Mouse (Mus musculus): ENCODE measurements around the gene Sult1d1. TPM values are rescaled to one million over a fixed set of nuclear protein-coding genes. Genes with fewer than 3 reads are reported as not detected.

The Sult1d1 gene
- total RNA-seq (2014; rRNA removed) (0.08 TPM in 1 of 2 replicates, not detected in the other), polyA plus RNA-seq (2015; fragmentation: Nextera tagmentation; extraction: Ambion mirVana) (0.11 TPM in 1 of 2 replicates, not detected in the other)

DNA sequence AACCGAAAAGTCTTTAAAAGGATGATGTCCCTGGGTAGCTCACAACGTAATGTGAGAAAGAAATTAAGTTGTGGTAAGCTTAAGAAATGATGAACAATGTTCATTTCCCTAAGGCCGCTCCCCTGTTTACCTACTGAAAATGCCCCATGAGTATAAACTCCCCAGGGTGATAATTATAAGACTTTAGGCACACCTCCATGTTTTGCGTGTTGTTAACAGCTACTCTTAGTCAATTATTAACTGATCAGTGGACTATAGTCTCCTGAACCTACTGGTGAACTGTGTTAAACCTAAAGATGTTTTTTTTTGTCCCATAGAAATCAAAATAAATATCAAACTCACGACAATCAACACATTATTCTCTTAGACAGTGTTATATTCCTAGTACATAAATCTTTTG, at the start of gene Sult1d1:
Gene Sult1d1, minus strand, starts transcription at position 183 of the 400 bp plus-strand sequence.
- no peak for TF ChIP-seq CTCF (IDR thresholded peaks at IDR 0.05; ENCODE audit: low read depth)
- Histone ChIP-seq H3K36me3 (ENCODE audit: insufficient read depth) (no peaks in the 10 kb centered on the region), H3K27me3 (ENCODE audit: insufficient read depth, low read length) (no peaks in the 10 kb centered on the region), H3K9ac (no peak within 1 kb of the TSS), H3K4me3 (ENCODE audit: low read depth, low read length) (no peak within 1 kb of the TSS), H3K4me1 (ENCODE audit: insufficient read depth) (no peaks in the 10 kb centered on the region), H3K9me3 (ENCODE audit: low read length) (no peaks in the 10 kb centered on the region), H3K27ac (ENCODE audit: low read depth, low read length) (no peak within 1 kb of the TSS), H3K4me2 (ENCODE audit: low read depth) (no peak within 1 kb of the TSS)
- WGBS, result 85% methylated on average over 5 of the region's 5 CpGs
- DNase-seq (no peak), ATAC-seq (no peak)

DNA sequence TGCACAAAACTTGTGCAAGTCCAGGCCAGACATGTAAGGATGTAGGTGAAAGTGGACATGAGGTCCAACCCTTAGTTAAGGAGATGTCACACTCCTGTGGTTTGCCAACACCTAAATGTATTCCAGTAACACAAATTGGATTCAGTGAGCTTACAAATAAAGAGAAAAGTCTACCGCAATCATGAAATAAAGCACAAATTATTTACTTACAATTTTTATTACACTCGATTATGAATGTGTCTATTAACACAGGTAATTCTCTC, 46.2 kb upstream of the Sult1d1 start:
- 94% methylated on average over 2 of the region's 2 CpGs for WGBS
- no peak for ATAC-seq
- no peaks in the 10 kb centered on the region for H3K9me3 ChIP-seq (ENCODE audit: low read length)

DNA sequence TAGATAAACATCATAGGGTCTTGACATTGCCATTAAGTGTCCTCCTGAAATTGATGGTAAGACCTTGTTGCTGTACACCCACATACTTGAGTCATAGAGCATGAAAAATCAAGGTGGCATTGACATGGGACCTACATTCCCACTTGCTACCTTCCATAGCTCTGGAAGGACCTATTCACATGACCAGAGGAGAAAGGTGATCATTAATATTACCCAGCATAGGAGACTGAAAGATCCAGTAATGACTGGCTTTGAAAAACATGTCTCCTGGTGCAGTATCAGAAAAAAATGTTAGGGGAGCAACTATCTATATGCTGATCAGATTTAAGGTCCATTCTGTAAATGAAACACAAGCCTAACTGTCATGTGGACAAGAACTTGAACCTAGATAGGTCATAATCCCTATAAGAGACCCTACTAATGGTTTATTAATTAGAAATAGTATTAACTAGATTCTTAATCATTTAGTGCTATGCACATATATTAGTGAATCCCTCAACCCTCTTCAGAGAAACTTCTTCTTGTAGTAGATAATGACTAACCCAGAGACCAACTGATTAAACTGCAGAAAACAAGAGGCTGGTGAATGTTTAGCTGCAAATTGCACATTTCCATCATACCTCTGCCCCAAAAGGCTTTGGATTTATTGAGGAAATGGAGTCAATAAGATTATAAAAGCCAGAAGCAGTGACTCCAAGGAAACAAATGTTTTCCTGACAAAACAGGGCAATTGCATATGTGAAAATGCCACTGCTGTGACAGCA, 45.7 kb upstream of the Sult1d1 start:
- TF ChIP-seq CTCF (IDR thresholded peaks at IDR 0.05; ENCODE audit: low read depth), result no peak
- ATAC-seq, result no peak
- no peak overlapping the region for H3K4me2 ChIP-seq (ENCODE audit: low read depth)
- no peak overlapping the region for H3K27ac ChIP-seq (ENCODE audit: low read depth, low read length)
- DNase-seq, result no peak
- H3K4me3 ChIP-seq (ENCODE audit: low read depth, low read length), result no peak overlapping the region
- no peaks in the 10 kb centered on the region for H3K9me3 ChIP-seq (ENCODE audit: low read length)
- H3K27me3 ChIP-seq (ENCODE audit: insufficient read depth, low read length), result no peaks in the 10 kb centered on the region
- no peak overlapping the region for H3K9ac ChIP-seq
- no peaks in the 10 kb centered on the region for H3K4me1 ChIP-seq (ENCODE audit: insufficient read depth)
- H3K36me3 ChIP-seq (ENCODE audit: insufficient read depth), result no peaks in the 10 kb centered on the region

More for the DNA sequence above, 46.2 kb upstream of the Sult1d1 start:
- no peak overlapping the region for H3K9ac ChIP-seq
- H3K4me2 ChIP-seq (ENCODE audit: low read depth), result no peak overlapping the region
- H3K4me3 ChIP-seq (ENCODE audit: low read depth, low read length), result no peak overlapping the region
- no peaks in the 10 kb centered on the region for H3K4me1 ChIP-seq (ENCODE audit: insufficient read depth)
- H3K27me3 ChIP-seq (ENCODE audit: insufficient read depth, low read length), result no peaks in the 10 kb centered on the region
- DNase-seq, result no peak
- H3K27ac ChIP-seq (ENCODE audit: low read depth, low read length), result no peak overlapping the region
- H3K36me3 ChIP-seq (ENCODE audit: insufficient read depth), result no peaks in the 10 kb centered on the region
- no peak for TF ChIP-seq CTCF (IDR thresholded peaks at IDR 0.05; ENCODE audit: low read depth)

DNA sequence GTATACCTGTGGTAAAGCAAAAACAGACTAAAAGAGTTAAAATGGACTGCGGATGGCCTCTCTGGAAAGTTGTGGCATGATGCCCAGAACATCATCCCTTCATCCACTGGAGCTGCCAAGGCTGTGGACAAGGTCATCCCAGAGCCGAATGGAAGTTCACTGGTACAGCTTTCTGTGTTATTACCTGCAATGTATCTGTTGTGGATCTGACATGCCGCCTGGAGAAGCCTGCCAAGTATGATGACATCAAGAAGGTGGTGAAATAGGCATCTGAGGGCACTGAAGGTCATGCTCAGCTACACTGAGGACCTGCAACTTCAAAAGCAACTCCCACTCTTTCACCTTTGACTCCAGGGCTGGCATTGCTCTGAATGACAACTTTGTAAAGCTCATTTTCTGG, 32.2 kb upstream of the Sult1d1 start:
- Histone ChIP-seq H3K27ac (ENCODE audit: low read depth, low read length) (no peak overlapping the region), H3K36me3 (ENCODE audit: insufficient read depth) (no peaks in the 10 kb centered on the region), H3K4me2 (ENCODE audit: low read depth) (no peak overlapping the region), H3K27me3 (ENCODE audit: insufficient read depth, low read length) (no peaks in the 10 kb centered on the region), H3K4me3 (ENCODE audit: low read depth, low read length) (no peak overlapping the region), H3K9ac (no peak overlapping the region), H3K9me3 (ENCODE audit: low read length) (no peaks in the 10 kb centered on the region), H3K4me1 (ENCODE audit: insufficient read depth) (no peaks in the 10 kb centered on the region)
- ATAC-seq (no peak), DNase-seq (no peak)
- 86% methylated on average over 3 of the region's 3 CpGs for WGBS
- no peak for TF ChIP-seq CTCF (IDR thresholded peaks at IDR 0.05; ENCODE audit: low read depth)

DNA sequence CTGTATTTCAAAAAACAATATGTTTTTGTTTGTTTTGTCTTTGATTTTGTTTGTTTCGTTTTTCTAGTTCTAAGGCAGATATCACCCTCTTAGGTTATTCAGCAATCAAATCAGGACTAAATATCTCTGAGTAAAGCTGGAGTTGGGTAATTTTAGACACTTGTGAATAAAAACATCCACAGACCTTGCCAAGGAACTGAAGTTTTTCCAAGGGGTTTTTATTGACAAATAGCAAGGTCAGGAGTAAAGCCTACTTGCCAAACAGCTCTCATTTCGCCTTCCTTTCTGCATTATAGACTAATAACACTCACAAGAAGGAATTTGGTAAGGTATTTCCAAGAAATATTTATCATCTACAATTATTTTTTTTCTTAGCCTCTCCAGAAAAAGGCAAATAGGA, 29.1 kb upstream of the Sult1d1 start:
- no peak overlapping the region for H3K9ac ChIP-seq
- H3K4me2 ChIP-seq (ENCODE audit: low read depth), result no peak overlapping the region
- DNase-seq, result no peak
- WGBS, result 70% methylated on average over 2 of the region's 2 CpGs
- ATAC-seq, result no peak
- no peak for TF ChIP-seq CTCF (IDR thresholded peaks at IDR 0.05; ENCODE audit: low read depth)
- H3K4me3 ChIP-seq (ENCODE audit: low read depth, low read length), result no peak overlapping the region
- no peak overlapping the region for H3K27ac ChIP-seq (ENCODE audit: low read depth, low read length)
- no peaks in the 10 kb centered on the region for H3K36me3 ChIP-seq (ENCODE audit: insufficient read depth)
- H3K9me3 ChIP-seq (ENCODE audit: low read length), result no peaks in the 10 kb centered on the region
- no peaks in the 10 kb centered on the region for H3K27me3 ChIP-seq (ENCODE audit: insufficient read depth, low read length)
- no peaks in the 10 kb centered on the region for H3K4me1 ChIP-seq (ENCODE audit: insufficient read depth)

DNA sequence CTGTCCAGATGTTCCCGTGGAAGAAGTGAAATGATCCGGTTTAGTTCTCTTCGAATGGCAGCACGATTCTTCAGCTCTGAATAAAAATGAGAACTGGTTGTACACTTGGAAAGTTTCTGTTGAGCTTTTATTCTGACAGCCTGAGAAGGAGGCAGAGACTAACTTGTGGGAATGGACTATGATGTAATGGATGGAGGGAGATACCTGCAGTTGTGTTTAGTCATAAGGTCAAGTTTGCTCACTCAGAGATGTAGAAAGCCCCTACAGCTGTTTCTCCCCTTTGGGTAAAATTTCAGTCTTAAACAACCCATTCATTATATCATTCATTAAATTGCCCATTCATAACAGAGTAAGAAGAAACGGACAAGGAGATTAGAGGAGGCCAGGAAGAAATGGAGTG, 22.7 kb upstream of the Sult1d1 start, which contains the start of gene Sult1e1:
Gene Sult1e1, minus strand, starts transcription at position 101 of the 400 bp plus-strand sequence.
- Histone ChIP-seq H3K27ac (ENCODE audit: low read depth, low read length) (no peak within 1 kb of the TSS), H3K4me3 (ENCODE audit: low read depth, low read length) (no peak within 1 kb of the TSS), H3K9ac (no peak within 1 kb of the TSS), H3K9me3 (ENCODE audit: low read length) (no peaks in the 10 kb centered on the region), H3K4me2 (ENCODE audit: low read depth) (no peak within 1 kb of the TSS), H3K4me1 (ENCODE audit: insufficient read depth) (no peaks in the 10 kb centered on the region), H3K36me3 (ENCODE audit: insufficient read depth) (no peaks in the 10 kb centered on the region), H3K27me3 (ENCODE audit: insufficient read depth, low read length) (no peaks in the 10 kb centered on the region)
- no peak for TF ChIP-seq CTCF (IDR thresholded peaks at IDR 0.05; ENCODE audit: low read depth)
- 67% methylated on average over 5 of the region's 5 CpGs for WGBS
- DNase-seq (no peak), ATAC-seq (no peak)

DNA sequence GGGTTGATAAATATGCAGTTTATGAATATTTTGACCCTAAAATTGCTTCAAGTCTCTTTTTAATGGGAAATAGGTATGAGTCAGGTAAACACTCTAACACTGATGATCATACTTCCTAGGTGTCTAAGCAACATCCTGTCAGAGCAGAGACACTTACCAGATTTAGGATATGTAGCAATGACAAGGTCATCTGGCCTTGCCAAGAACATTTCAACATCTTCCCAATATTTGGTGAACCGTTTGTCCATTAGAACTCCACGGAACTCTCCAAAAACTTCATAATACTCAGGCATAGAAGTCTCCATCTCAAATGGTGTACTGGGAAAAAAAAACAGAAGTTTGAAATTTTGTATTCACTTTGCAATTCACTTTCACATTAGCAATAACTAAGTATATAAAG, 21.1 kb upstream of the Sult1d1 start:
- no peaks in the 10 kb centered on the region for H3K36me3 ChIP-seq (ENCODE audit: insufficient read depth)
- TF ChIP-seq CTCF (IDR thresholded peaks at IDR 0.05; ENCODE audit: low read depth), result no peak
- ATAC-seq, result no peak
- DNase-seq, result no peak
- H3K9me3 ChIP-seq (ENCODE audit: low read length), result no peaks in the 10 kb centered on the region
- H3K4me1 ChIP-seq (ENCODE audit: insufficient read depth), result no peaks in the 10 kb centered on the region
- no peak overlapping the region for H3K4me2 ChIP-seq (ENCODE audit: low read depth)
- H3K4me3 ChIP-seq (ENCODE audit: low read depth, low read length), result no peak overlapping the region
- 96% methylated on average over 2 of the region's 2 CpGs for WGBS
- H3K27me3 ChIP-seq (ENCODE audit: insufficient read depth, low read length), result no peaks in the 10 kb centered on the region
- H3K9ac ChIP-seq, result no peak overlapping the region
- H3K27ac ChIP-seq (ENCODE audit: low read depth, low read length), result no peak overlapping the region

Measured in forebrain, postnatal 0 days (tissue).